ENCODE assay signal across 18 mouse cellular contexts in the genomic region with DNA sequence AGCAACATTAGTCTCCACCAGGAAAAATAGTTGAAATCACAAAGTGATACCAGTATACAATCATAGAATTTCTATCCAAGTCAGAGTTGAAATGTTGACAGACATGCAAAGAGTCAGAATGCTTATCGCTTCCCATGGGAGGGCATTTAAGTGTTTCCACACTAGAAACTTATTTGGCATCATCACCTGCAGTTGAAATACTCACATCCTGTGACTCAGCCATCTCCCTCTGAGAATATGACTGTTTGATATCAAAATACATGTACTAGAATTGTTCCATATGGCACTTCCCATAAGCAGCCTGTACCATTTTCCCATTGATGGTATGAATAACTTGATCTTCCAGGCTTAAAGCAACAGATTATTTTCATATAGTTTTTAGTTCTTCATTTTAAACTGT.
DNase-seq lines count a peak whose midpoint lies in the region; TF ChIP-seq lines count a peak whose summit lies in the region.
"Had no signal": no experiment of that assay in that cellular context is flagged by ENCODE, and none has a peak within 500 bp of the region (broad histone marks: within the 10 kb centered on the region; RNA-seq: fewer than 3 reads in every experiment).

No protein-coding gene starts in this region.

- peak; percentile 72 for DNase-seq in heart, adult 11 months
- DNase-seq in heart, adult 8-10 months (ENCODE audit: low spot score), result no peak
- DNase-seq in brain, adult 2 months (ENCODE audit: low read depth, low spot score), result peak; percentile 49
- no peak for DNase-seq in adrenal gland, postnatal 36 days
- DNase-seq in cerebellum, postnatal 25 days, result no peak
- DNase-seq in ovary, adult 18-20 months (ENCODE audit: low spot score), result no peak
- DNase-seq: adrenal gland, adult 8-10 months; adrenal gland, postnatal 14 days; B cell, adult 2 months; cerebellum, adult 11-12 months; cerebellum, adult 2 months; cerebellum, adult 9-10 months; cerebellum, postnatal 10 days had no signal

- H3K36me3 ChIP-seq in C2C12 (ENCODE audit: control insufficient read depth, insufficient read depth), result no peaks in the 10 kb centered on the region
- H3K36me3 ChIP-seq: embryonic facial prominence, embryonic 10.5 days; embryonic facial prominence, embryonic 12.5 days; forebrain, embryonic 10.5 days; forebrain, embryonic 12.5 days had no signal

- no peak overlapping the region for H3K4me3 ChIP-seq in C2C12 (ENCODE audit: insufficient read depth, poor library complexity, severe bottlenecking)
- H3K4me3 ChIP-seq: embryonic facial prominence, embryonic 10.5 days; embryonic facial prominence, embryonic 12.5 days; forebrain, embryonic 10.5 days; forebrain, embryonic 12.5 days had no signal

- no peaks in the 10 kb centered on the region for H3K79me2 ChIP-seq in C2C12 (ENCODE audit: control insufficient read depth, insufficient read depth)

- H3K27me3 ChIP-seq in C2C12 (ENCODE audit: control insufficient read depth, insufficient read depth, insufficient read length), result no peaks in the 10 kb centered on the region
- H3K27me3 ChIP-seq: embryonic facial prominence, embryonic 12.5 days; forebrain, embryonic 12.5 days had no signal

- H3ac ChIP-seq in C2C12 (ENCODE audit: control insufficient read depth, insufficient read length, low read depth), result no peak overlapping the region

- TF ChIP-seq CTCF in C2C12 (IDR thresholded peaks at IDR 0.05; ENCODE audit: control insufficient read depth, insufficient read depth, insufficient read length), result no peak

- no peaks in the 10 kb centered on the region for H3K79me3 ChIP-seq in C2C12 (ENCODE audit: low read depth)

TF ChIP-seq in C2C12, 6 proteins besides CTCF, POLR2A, EP300 and RAD21:
- no peak for TF ChIP-seq USF1 (IDR thresholded peaks at IDR 0.05; ENCODE audit: low read depth)
- TF ChIP-seq CEBPB (IDR thresholded peaks at IDR 0.05; ENCODE audit: low read depth), result peak; percentile 40

Comparison
In these comparisons a context has a peak if more than half of its experiments do, and no peak if none do; other contexts are left out.
1. DNase-seq: peak in heart, adult 11 months (single experiment) and brain, adult 2 months (single experiment); none in heart, adult 8-10 months (single experiment), adrenal gland, postnatal 36 days (0 of 2), cerebellum, postnatal 25 days (0 of 2) and ovary, adult 18-20 months (single experiment).